Mouse (Mus musculus): ENCODE measurements around the gene Narf.

DNA sequence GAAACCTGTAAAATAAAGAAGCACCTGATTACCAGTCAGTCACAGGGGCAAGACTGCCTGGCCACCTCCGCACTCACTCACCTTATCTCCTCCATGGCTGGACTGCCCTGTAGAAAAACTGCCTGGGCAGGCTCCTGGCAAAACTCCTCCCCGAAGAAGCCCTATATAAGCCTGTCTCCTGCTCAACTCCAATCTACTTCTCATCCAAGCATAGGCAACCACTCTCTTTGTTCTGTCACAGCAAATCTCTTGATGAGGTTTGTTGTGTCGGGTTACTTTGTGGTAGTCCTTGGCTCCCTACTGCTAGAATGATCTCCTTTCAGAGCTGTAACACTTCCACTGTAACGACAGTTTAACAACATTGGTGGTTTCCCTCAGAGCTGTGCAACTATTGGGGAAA, 4.3 kb upstream of the Narf start:
- TF ChIP-seq CTCF (IDR thresholded peaks at IDR 0.05; ENCODE audit: control insufficient read depth, insufficient read depth, insufficient read length) (no peak), MYOD1 (IDR thresholded peaks at IDR 0.05; ENCODE audit: control insufficient read depth, insufficient read length, low read depth) (no peak), MYOG (IDR thresholded peaks at IDR 0.05; ENCODE audit: control insufficient read depth, extremely low read depth, insufficient read length) (no peak), CEBPB (IDR thresholded peaks at IDR 0.05; ENCODE audit: low read depth) (no peak), MAX (IDR thresholded peaks at IDR 0.05) (no peak), USF1 (IDR thresholded peaks at IDR 0.05; ENCODE audit: low read depth) (no peak), FOSL1 (IDR thresholded peaks at IDR 0.05; ENCODE audit: insufficient read depth, low read length, poor library complexity, severe bottlenecking) (no peak)

Measured in C2C12 (cell line).